Mouse (Mus musculus): ENCODE measurements around the gene Palm2. TPM values are rescaled to one million over a fixed set of nuclear protein-coding genes. Genes with fewer than 3 reads are reported as not detected.

The Palm2 gene
- total RNA-seq, 1 experiment from 2014 or later: not detected

- ATAC-seq (ENCODE audit: extremely low read depth, insufficient number of reproducible peaks, low FRiP score, poor library complexity, severe bottlenecking): no peak; the same call in 1 of the 2 replicates
These were observed 289.6 kb downstream of the Palm2 start for GRCm38 (mm10) chr4:57723659-57724058.

GRCm38 (mm10) chr4:57725569-57725968 is 291.5 kb downstream of the Palm2 start:
- ATAC-seq (ENCODE audit: extremely low read depth, insufficient number of reproducible peaks, low FRiP score, poor library complexity, severe bottlenecking): no peak

GRCm38 (mm10) chr4:57728611-57729183 is 294.6 kb downstream of the Palm2 start:
- no peak for ATAC-seq (ENCODE audit: extremely low read depth, insufficient number of reproducible peaks, low FRiP score, poor library complexity, severe bottlenecking)

- ATAC-seq (ENCODE audit: extremely low read depth, insufficient number of reproducible peaks, low FRiP score, poor library complexity, severe bottlenecking): no peak
These were observed 296.0 kb downstream of the Palm2 start for GRCm38 (mm10) chr4:57730047-57730446.

- ATAC-seq (ENCODE audit: extremely low read depth, insufficient number of reproducible peaks, low FRiP score, poor library complexity, severe bottlenecking): peak; percentile 44
These were observed 297.0 kb downstream of the Palm2 start for GRCm38 (mm10) chr4:57730801-57731598.

GRCm38 (mm10) chr4:57732351-57732750 is 298.3 kb downstream of the Palm2 start:
- ATAC-seq (ENCODE audit: extremely low read depth, insufficient number of reproducible peaks, low FRiP score, poor library complexity, severe bottlenecking): no peak

GRCm38 (mm10) chr4:57733445-57733844 is 299.4 kb downstream of the Palm2 start:
- no peak for ATAC-seq (ENCODE audit: extremely low read depth, insufficient number of reproducible peaks, low FRiP score, poor library complexity, severe bottlenecking)

GRCm38 (mm10) chr4:57735426-57735825 is 301.4 kb downstream of the Palm2 start:
- no peak for ATAC-seq (ENCODE audit: extremely low read depth, insufficient number of reproducible peaks, low FRiP score, poor library complexity, severe bottlenecking)

GRCm38 (mm10) chr4:57738856-57739552 is 305.0 kb downstream of the Palm2 start:
- ATAC-seq (ENCODE audit: extremely low read depth, insufficient number of reproducible peaks, low FRiP score, poor library complexity, severe bottlenecking): no peak

GRCm38 (mm10) chr4:57743325-57743929 is 309.4 kb downstream of the Palm2 start:
- no peak for ATAC-seq (ENCODE audit: extremely low read depth, insufficient number of reproducible peaks, low FRiP score, poor library complexity, severe bottlenecking)

GRCm38 (mm10) chr4:57750651-57751050 is 316.6 kb downstream of the Palm2 start:
- ATAC-seq (ENCODE audit: extremely low read depth, insufficient number of reproducible peaks, low FRiP score, poor library complexity, severe bottlenecking): no peak

- ATAC-seq (ENCODE audit: extremely low read depth, insufficient number of reproducible peaks, low FRiP score, poor library complexity, severe bottlenecking): no peak
These were observed 317.0 kb downstream of the Palm2 start for GRCm38 (mm10) chr4:57751054-57751453.

GRCm38 (mm10) chr4:57751566-57751965 is 317.5 kb downstream of the Palm2 start:
- no peak for ATAC-seq (ENCODE audit: extremely low read depth, insufficient number of reproducible peaks, low FRiP score, poor library complexity, severe bottlenecking)

- ATAC-seq (ENCODE audit: extremely low read depth, insufficient number of reproducible peaks, low FRiP score, poor library complexity, severe bottlenecking): peak; percentile 59; the same call in 1 of the 2 replicates
These were observed 321.0 kb downstream of the Palm2 start for GRCm38 (mm10) chr4:57755085-57755484.

- no peak for ATAC-seq (ENCODE audit: extremely low read depth, insufficient number of reproducible peaks, low FRiP score, poor library complexity, severe bottlenecking)
These were observed 323.9 kb downstream of the Palm2 start for GRCm38 (mm10) chr4:57757997-57758396.

Other genes with a start within 250 kb of the Palm2 start
- gene Ptpn3, start 132.4 kb upstream of the Palm2 start, total RNA-seq (2017): 0.35 and 1.5 TPM in 2 replicates
- not detected in 2 replicates for gene Pakap, start 133.9 kb downstream of the Palm2 start, total RNA-seq (2017)